Mouse (Mus musculus) ovary, adult 18-20 months (tissue): Measurements from ENCODE around the gene Fgf8.

Source experiments
- DNase-seq: peaks from one replicate; pipeline ENCODE4 v3.0.0; 2022; ENCODE audit warnings: low spot score, mixed read lengths

Gene Fgf8

GRCm38 (mm10) chr19:45742218-45742983 lies at the start of gene Fgf8:
TSS of gene Fgf8 (minus strand) at chr19:45742915.
- no peak for DNase-seq

- no peak for DNase-seq
Measured at GRCm38 (mm10) chr19:45792404-45792803, 49.7 kb upstream of the Fgf8 start.

GRCm38 (mm10) chr19:45789888-45790874 lies 47.5 kb upstream of the Fgf8 start:
- DNase-seq, result no peak

DNA sequence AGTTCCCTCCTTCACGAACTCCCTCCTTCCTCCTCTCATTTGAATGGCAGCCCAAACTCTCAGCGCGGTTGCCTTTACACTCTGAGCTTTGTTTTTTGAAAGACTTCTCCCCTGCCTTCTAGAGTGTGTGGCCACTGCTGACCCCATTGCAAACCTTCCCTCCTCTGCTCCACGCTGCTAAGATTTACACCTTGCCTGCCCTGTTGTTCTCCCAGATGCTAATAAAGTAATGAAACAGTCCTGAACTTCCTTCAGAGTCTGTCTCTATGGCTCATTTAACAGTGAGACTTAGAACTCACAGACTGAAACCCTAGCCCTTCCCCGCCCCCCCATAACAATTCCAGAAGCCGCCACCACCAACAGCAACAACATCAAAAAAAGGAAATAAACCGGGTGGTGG lies 46.6 kb upstream of the Fgf8 start:
- DNase-seq, result no peak

DNA sequence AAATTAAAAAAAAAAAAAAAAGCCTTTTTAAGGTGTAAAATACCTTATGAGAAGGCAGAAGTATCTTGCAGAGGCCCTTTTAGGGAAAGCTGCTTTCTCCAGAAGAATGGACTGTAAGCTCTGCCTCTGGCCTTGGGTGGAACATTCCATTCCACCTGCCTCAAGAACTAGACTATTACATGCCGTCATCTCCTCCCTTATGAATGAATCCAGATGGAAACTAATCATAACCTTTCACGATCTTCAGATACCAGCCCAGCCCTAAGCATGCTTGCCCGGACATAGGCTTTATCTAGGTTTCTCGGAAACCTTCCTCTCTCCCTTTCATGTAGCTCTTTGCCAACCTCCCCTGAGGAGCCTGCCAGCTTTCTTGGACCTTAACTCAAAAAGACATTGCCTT lies 45.6 kb upstream of the Fgf8 start:
- DNase-seq, result no peak

DNA sequence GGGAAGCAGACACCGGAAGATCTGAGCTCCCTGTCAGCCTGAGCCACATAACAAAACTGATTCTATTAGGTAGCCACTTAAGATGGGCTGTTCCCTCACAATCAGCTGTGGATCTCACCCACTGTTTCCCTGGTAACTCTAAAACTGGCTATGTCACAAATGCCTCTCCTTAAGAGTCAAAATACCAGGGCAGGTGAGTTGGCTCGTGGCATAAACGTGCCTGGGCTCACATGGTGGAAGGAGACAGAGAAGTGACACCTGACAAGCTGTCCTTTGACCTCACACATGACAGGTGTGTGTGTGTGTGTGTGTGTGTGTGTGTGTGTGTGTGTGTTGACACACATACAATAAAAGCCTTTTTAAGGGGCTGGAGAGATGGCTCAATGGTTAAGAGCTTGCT lies 44.7 kb upstream of the Fgf8 start:
- no peak for DNase-seq

DNA sequence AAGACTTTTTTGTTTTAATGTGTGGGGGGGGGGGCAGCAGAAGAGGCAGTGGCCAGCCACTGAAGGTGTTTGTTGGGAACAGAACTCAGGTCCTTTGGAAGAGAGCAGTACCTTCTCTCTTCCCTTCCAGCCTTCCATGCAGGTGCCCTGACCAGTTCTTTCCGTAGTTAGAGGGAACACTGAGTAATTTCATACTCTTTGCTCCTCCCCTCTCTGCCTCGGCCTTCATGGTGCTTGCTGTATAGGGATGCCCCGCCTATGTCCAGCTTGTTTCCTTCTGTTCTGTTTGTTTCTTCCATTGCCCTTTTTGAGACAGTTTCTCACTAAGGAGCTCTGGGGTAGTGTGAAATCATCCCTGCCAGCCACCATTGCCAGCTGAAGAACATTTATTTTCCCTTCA lies 42.8 kb upstream of the Fgf8 start:
- DNase-seq, result no peak

GRCm38 (mm10) chr19:45783933-45784576 lies 41.3 kb upstream of the Fgf8 start:
- no peak for DNase-seq

DNA sequence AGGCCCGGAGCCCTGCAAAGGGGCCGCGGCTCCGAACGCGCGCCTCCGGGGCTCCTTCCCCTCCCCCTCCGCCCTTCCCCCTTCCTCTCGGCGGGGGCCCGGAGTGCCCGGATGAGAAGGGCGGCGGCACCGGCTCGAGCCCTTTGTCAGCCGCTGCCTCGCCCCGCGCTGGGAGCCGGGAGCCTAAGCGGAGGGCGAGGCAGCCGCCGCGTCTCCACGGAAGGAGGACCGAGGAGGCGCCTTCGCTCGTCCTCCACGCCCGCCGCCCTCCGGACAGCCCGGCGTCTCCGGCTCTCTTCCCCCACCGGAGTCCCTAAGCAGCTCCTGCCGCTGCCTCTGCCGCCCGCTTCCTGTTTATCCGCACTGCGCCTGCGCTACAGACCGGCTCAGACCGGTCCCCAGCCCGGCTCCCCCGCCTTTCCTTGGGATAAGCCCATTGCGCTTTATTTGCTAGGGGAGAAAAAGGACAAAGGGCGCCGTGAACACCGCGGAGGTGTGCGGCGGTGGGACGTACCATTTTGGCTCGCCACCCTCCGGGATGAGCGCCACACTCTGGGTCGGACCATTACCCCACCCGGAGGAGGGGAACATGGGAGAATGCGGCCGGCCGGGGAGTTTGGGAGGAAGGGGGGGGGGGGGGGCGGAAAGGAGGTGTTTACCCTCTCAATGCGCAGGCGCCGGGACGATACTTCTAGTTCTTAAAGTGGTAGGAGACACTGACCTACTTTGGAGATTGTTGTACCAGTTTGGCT lies 40.6 kb upstream of the Fgf8 start, which contains the start of gene Mgea5:
Gene Mgea5 (minus strand): TSS at position 657 of the 752 bp plus-strand sequence.
- peak; percentile 99 for DNase-seq

GRCm38 (mm10) chr19:45782315-45783001 lies 39.7 kb upstream of the Fgf8 start:
- DNase-seq, result peak; percentile 74

DNA sequence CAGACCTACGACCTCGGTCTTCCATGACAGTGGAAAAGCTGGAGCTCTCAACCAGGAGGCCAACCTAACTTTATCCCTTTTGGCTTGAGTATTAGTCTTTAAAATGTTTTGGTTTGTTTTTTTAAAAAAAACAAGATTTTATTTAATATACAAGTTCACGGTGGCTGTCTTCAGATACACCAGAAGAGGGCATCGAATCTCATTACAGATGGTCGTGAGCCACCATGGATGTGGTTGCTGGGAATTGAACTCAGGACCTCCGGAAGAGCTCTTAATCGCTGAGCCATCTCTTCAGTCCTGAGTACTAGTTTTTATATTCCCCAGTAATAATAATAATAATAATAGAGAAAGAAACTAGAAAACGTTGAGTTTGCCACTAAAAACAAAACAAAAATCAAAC lies 39.0 kb upstream of the Fgf8 start:
- DNase-seq, result no peak

DNA sequence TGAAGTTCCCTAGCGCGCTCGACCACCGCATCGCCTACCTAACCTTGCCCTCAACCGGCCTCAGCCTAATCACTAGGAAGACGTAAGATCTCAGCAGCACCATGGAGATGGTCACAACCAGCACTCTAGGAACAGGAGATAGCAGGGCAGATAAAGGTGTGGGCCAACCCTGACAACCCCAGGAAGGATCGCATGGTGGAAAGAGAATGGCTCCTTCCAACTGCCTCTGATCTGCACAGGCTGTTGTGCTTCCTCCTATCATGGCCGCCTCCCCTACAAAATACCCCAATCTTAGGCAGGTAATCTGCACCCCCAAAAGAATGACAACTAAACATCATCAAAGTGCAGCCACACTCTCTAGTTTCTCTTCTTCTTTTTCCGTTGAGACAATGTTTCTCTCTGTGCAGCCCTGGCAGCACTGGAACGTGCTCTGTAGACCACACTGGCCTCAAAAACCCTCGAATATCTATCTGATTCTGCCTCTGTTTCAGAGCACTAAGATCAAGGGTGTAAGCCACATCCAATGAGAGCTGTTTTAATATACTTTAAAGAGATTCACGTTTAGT lies 37.7 kb upstream of the Fgf8 start:
- DNase-seq, result no peak

- no peak for DNase-seq
Measured at GRCm38 (mm10) chr19:45775486-45775885, 32.8 kb upstream of the Fgf8 start.

- no peak for DNase-seq
Measured at GRCm38 (mm10) chr19:45771501-45771900, 28.8 kb upstream of the Fgf8 start.

DNA sequence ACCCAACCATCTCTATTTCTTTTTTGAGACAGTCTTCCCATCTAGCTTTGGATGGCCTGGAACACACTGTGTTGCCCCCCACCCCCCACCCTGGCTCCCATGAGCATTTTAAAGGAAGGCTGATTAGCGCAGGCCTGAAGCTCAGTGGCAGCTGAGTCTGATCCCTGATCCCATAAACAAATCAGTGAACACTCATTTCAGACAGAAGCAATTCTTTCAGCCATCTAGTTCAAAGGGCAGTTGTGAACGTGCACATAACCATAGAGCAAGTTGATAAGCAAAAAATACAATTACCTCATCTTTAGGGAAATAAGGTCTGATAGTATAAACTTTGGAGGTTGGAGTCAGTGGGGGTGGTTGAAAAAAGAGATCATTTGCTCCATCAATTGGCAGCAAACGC lies 18.1 kb upstream of the Fgf8 start:
- DNase-seq, result no peak

GRCm38 (mm10) chr19:45758671-45759070 lies 16.0 kb upstream of the Fgf8 start:
- DNase-seq, result no peak

DNA sequence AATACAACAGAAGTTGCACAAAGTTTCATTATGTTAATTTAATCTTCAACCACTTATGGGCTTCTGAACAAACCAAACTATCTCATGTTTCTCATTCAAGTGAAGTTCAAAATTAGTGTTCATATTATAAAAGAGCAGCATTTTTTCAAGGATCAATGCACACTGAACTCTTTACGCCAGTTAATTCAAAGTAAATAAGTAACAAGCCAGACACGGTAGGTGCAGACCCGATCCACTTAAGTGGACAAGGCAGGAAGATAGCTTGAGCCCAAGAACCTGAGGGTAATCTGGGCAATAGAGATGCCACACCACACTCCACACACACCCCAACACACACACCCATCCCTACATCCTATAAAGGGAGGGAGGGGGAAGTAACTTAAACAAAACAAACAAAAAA lies 10.8 kb upstream of the Fgf8 start:
- no peak for DNase-seq

GRCm38 (mm10) chr19:45751881-45752280 lies 9.2 kb upstream of the Fgf8 start:
- DNase-seq, result no peak

DNA sequence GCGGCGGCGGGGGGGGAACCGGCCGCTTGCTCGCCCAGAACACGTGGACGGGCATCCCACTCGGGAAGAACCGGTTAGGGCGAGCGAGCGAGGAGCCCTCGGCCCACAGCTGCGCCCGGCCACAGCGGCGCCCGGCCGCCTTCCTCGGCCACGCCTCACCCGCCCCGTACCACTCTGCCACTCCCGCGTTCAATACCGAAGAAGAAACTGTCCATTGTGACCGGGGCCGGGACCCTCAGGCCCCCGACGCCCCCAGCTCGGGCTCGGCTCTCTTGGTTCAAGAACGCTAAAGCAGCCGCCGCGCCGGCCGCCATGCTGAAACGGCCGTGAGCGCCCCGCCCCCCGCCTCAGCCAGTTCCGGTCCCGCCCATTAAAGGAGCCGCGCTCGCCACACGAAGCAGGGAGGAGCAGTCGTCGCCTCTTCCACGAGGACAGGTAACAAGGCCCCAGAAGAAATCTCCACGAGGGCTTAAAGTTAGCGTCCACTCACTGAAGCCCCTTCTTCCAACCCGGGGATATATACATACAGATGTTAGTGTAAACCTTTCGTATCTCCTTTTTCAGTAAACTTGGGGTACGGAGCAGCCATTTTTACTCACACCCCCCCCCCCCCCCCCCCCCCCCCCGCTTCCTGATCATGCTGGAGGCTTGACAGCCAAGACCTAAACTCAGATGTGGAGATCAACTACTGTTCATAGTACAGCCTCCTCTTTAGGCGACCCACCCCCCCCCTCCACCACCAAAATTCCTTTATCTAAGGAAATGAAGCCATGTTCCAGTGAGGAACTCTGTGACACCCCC lies 6.7 kb upstream of the Fgf8 start, which contains the start of gene Npm3:
Gene Npm3 (minus strand): TSS at position 349 of the 801 bp plus-strand sequence.
- DNase-seq, result peak; percentile 65
